Mouse (Mus musculus): ENCODE data around the gene Ppp1r16b.

Ppp1r16b gene

DNA sequence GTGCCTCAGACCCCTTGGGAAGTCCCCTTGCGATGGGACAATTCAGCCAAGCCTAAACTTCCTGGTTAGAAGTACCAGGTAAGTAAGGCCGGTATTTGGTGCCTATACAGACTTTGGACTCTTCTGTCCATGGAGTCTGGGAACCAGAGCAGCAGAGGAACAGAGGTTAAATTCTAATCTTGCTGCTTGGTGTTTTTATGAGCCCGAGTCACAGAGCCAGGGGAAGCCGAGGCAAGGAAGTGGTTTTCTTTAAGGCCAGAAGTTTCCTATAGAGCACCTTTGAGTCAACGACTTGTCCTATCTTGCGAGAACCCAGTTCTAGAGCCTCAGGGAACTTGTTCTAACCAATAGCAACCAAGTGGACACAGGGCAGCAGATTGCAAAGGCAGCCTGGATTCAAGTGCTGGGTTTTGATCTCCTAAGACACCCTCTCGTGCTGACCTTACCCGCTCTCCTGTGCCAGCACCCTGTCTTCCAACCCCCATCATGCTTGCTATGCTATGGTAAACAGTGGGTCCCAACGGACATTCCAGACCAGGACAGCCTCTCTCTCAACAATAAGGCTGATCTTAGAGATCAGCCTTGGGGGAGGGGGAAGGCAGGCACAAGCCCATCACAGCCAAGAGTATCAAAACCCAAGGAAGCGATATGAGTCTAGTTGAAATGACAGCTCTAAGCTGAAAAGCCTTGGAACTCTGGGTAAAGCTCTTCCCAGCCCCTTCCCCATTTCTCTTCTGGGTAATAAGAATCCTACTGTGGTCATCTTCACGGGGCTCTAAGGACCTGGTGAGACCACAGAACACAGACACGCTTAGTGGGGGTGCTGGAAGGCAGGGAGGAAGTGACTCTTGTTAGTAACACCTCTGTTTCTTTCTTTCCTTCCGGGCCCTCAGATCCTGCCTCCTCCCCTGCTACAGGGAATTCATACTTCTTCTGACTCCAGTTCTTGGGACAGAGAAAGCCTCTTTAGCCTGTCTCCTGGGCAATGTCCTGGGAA, 4.3 kb downstream of the Ppp1r16b start:
- DNase-seq: no peak

DNA sequence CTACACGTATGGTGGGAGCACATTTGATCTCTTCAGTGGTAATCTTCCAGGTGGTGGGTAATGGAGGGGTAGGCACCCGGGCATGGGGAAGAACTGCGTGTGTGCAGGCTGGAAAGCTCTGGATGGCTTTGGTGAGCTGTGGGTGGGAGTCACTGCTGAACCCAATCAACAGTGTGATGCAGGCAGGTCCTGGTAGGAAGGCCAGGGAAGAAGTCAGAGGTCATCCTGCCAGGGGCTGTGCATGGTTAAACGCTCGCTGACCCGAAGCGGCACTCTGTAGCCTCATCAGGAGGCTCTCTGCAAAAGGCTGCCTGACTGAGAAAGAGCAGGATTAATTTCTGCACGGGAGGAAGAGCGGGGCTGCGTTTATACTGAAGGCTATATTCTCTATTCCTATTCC, 5.4 kb downstream of the Ppp1r16b start:
- no peak for DNase-seq

GRCm38 (mm10) chr2:158672829-158673228, 7.6 kb downstream of the Ppp1r16b start:
- peak in 1 of 2 experiments; percentile 15 for DNase-seq

DNA sequence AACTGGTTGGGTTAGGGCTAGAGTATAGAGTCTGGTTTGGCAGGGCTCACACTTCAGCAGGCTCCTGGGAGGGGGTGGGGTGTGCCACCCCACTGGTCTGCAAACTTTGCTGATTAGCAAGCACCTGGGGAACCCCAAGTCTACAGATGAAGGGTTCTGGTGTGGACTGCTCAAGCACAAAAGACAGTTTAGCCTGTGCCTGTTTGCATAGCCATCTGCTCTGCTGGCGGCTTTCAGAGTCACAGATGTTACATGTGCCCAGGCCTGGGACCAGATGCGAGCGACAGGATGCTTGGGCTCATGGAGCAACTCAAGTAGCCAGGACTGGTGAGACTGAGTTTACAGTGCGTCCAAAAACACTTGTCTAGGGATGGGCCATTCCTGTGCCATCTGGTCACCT, 8.3 kb downstream of the Ppp1r16b start:
- no peak for DNase-seq

- DNase-seq: no peak
These were observed 8.9 kb downstream of the Ppp1r16b start for GRCm38 (mm10) chr2:158674131-158674530.

DNA sequence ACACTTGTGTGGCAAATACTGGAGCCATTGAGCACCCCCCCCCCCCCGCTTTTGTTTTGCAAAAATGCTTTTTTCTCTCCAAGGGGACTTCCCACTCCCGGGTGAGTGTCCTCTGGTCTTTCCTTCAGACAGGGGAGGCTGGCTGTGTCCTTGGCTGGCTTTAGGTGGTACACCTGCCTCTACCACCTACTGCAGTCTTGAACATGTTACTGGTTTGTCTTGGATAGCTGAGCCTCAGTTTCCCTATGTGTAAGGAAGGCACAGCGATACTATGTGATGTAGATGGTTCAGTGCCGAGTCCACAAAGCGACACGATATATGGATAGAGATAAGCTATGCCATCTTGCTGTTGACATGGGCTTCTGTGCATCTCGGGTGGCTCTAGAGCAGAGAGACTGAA, 9.6 kb downstream of the Ppp1r16b start:
- no peak for DNase-seq

DNA sequence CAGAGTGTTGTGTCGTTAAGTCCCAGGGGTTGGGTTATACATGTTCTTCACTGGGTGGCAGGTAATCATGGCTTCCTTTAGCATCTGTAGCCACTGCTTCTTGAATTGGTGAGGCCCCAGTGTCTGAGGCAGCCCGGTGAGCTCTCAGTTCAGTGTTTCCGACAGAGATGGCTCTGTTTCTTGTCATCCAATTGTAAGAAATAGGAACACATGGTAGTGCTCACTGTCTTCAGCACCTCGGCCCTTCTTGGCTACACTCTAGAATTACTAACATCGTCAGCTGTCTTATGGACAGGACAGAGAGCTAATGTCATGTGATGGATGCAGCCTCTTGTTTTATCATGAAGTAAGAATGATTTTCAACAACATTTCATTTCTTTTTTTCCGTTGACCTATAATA, 10.0 kb downstream of the Ppp1r16b start:
- DNase-seq: no peak

DNA sequence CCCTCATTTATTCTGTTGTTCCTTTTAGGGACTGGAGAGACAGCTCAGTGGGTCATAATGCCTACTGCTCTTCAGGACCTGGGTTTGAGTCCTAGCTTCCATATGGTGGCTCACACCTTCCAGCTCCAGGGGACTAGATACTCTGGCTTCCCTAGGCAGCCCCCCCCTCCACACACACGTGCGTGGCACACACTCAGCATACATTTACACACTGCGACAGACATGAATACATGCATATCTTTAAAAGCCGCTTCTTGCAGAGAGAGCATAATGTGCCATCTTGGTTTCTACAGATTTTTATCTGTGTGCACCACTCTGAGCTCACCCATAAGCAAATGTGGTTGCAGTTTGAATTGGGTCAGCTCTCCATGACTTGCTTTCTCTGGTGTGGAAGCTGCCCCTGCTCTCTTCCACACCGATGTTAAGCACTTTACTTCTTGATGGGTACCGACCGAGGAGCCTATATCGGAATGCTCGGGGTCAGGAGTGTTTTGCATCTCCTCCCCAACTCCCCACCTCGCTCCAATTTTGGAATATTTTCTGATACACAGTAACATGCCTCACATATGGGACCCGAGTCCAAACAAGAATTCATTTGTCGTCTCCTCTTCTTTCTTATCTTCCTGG, 10.8 kb downstream of the Ppp1r16b start:
- no peak for DNase-seq

DNA sequence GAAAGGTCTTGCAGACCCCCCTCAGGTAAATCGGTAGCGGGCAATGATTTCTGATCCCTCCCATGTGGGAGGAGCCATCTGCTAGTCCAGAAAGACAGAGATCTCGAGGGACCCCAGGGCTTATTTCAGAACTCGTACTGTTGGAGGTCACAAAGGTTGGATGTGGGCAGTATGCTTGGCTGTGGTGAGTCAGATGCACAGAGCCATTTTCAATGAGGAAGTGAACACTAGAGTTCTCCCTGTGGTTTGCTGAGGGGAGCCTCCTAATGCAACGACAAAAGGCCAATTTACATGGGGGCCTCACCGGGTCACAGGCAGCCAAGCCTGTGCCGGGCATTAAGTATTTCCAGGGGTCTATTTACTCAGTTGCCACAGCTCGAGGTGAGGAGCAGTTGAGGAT, 12.7 kb downstream of the Ppp1r16b start:
- no peak for DNase-seq

GRCm38 (mm10) chr2:158679091-158679490, 13.9 kb downstream of the Ppp1r16b start:
- no peak for DNase-seq

GRCm38 (mm10) chr2:158680357-158680889, 15.2 kb downstream of the Ppp1r16b start:
- no peak for DNase-seq

DNA sequence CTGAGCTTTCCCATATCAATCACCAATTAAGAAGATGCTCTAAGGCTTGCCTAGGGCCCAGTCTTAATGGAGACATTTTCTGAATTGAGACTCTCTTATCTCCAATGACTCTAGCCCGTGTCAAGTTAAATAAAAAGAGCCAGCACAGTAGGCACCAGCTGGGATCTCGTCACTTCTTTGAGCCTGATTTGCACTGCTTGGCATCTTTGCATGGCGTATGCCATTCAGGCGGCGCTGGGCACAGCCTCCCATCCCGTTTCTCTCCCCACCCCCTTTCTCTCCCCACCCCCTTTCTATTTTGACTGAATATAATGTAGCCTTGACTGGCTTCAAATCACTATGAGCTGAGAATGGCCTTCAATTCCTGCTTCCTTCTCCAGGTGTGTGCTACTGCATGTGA, 16.5 kb downstream of the Ppp1r16b start:
- no peak for DNase-seq

GRCm38 (mm10) chr2:158682344-158683037, 17.3 kb downstream of the Ppp1r16b start:
- DNase-seq: no peak

DNA sequence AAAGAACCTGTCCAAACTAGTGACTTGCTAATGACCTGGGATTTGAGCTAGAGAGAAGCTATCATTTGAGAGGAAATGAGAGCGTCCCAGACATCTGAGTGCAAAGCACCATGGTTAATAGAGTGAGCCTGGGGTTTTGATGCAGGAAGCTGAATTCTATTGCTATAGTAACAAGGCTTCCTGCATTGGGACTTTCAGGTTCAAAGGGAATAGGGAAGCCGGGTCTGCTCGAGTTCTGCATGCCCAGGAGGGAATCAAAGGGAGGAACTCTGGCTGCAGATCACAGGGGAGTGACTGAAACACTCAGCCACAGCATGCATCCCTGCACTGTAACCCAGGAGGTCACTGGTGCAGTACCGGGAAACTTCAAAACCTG, 17.8 kb downstream of the Ppp1r16b start:
- DNase-seq: no peak

DNA sequence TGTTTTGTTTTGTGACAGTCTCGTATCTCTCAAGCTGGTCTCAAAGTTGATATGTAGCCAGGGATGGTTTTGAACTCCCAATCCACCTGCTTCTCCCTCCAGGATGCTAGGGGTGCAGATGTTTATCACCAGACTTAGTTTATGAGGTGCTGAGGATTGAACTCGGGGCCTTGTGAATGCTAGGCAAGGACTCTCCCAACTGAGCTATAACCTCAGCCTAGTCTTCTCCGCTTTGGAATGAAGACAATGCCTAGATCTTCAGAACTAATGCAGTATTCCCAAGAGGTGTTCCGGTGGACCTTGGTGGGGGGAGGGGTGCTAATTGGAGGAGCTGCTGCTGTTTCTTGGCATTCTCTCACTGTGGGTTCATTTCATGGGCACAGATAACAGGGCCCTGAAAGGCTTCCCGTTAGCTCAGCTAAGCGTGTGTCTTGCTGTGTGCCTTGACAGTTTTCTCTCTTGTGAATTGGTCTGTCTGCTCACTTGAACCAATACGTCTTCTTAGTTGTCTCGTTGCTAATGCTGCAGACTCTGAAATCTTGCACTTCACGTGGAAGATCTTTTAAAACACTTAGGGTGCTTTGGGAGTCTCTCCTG, 19.1 kb downstream of the Ppp1r16b start:
- DNase-seq: no peak

GRCm38 (mm10) chr2:158684910-158685309, 19.7 kb downstream of the Ppp1r16b start:
- no peak for DNase-seq

GRCm38 (mm10) chr2:158686394-158686793, 21.2 kb downstream of the Ppp1r16b start:
- DNase-seq: no peak

DNA sequence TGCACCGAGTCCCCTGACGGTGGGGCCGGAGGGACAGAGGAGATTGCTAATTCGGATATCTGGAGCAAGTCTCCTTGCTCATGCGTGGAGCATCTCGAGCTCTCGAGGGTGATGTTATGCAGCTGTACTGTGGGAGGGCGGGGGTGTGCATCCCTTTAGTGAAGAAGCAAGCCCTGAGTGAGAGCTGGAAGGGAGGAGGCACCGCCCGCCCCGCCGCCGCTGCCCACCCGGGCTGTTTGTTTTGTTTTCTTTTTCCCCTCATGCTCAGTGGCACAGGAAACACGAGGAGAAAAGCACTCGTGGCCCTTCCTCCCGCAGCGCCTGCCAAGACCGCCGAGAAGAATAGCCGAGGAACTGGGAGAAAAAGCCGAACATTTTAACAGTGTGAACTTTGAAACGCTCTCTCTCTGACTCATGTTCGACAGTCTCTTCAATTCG, 22.6 kb downstream of the Ppp1r16b start:
- no peak for DNase-seq

DNA sequence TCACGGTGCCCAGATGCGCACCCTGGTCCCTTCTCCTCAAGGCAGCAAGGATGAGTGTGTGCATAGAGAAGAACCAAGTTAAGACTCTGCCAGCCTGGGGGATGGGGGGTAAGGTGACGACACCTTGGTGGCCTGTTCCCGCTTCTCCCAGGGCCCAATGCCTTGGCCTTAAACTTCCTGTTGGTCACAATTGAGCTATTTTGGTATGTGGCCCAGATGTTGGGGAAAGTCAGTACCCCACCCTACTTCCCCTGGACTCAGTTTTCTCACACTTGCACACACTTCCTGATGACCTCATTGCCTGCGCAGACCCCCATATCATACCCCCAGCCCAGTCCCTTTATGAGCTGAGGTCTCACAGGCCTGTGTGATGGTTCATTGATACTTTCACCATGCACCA, 23.9 kb downstream of the Ppp1r16b start:
- no peak for DNase-seq

- no peak for DNase-seq
These were observed 24.4 kb downstream of the Ppp1r16b start for GRCm38 (mm10) chr2:158689640-158690039.

GRCm38 (mm10) chr2:158690116-158690515, 24.9 kb downstream of the Ppp1r16b start:
- DNase-seq: no peak

DNA sequence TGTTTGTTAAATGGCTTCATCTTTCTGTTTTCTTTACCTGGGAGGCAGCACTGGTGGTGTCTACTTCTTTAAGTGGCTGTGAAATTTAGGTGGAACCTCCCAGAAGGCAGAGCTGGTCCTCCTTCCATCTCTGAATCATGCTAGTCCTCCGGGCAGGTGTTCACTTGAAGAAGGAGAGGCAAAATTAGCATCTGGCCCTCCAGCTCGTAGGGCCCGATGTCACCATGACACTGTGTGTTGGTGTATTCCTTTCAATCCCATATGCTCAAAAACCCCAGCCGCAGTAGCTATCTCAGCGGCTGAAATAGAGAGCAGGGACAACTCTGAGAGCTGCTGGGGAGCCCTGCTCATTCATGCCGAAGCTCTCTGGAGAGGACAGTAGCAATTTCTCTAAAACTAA, 27.0 kb downstream of the Ppp1r16b start:
- no peak for DNase-seq

DNA sequence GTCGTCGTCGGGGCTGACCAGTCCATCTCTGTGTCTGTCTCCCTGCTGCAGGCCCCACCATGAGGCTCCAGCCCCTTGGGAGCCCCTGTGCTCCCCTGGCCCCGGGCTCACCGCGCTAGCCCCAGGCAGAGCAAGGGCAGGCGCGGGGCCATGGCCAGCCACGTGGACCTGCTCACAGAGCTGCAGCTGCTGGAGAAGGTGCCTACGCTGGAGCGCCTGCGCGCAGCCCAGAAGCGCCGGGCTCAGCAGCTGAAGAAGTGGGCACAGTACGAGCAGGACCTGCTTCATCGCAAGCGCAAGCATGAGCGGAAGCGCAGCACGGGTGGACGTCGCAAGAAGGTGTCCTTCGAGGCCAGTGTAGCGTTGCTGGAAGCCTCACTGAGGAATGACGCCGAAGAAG, 30.6 kb downstream of the Ppp1r16b start:
- DNase-seq: no peak

Measured in cerebellum, postnatal 36 days (tissue).